Mouse (Mus musculus): Measurements from ENCODE around the gene Tead4. TPM values are rescaled to one million over a fixed set of nuclear protein-coding genes. Genes with fewer than 3 reads are reported as not detected.

The Tead4 gene
- 1.4 TPM in 2 replicates for polyA plus RNA-seq (2014; fragmentation: Nextera tagmentation; extraction: Ambion mirVana)

- peak; percentile 86 for ATAC-seq (ENCODE audit: insufficient number of reproducible peaks, insufficient read depth, low FRiP score, low read depth)
- Histone ChIP-seq H3K4me1 (ENCODE audit: control insufficient read depth, insufficient read depth, low read length) (peaks cover 12% of the 10 kb centered on the region; the same call in 1 of the 2 replicates), H3K9me3 (ENCODE audit: control insufficient read depth, low read depth, low read length) (no peaks in the 10 kb centered on the region), H3K36me3 (ENCODE audit: control insufficient read depth, insufficient read depth, low read length) (no peaks in the 10 kb centered on the region), H3K9ac (replicated peaks; ENCODE audit: low read depth, low read length) (peak within 1 kb of the TSS; percentile 42), H3K4me3 (ENCODE audit: low read depth, low read length) (peak within 1 kb of the TSS; percentile 63), H3K27me3 (ENCODE audit: control insufficient read depth, insufficient read depth, low read length) (no peaks in the 10 kb centered on the region), H3K27ac (ENCODE audit: low read length) (peak within 1 kb of the TSS; percentile 10; the same call in 1 of the 2 replicates), H3K4me2 (replicated peaks; ENCODE audit: low read depth, low read length) (peak within 1 kb of the TSS; percentile 100)
- WGBS = under 1% methylated on average over 79 of the region's 81 CpGs
These were observed at the start of gene Tead4 for GRCm38 (mm10) chr6:128300134-128301001. Tead4 (minus strand) TSS chr6:128300823.

- Histone ChIP-seq H3K27me3 (ENCODE audit: control insufficient read depth, insufficient read depth, low read length) (no peaks in the 10 kb centered on the region), H3K4me3 (ENCODE audit: low read depth, low read length) (no peak overlapping the region), H3K4me1 (ENCODE audit: control insufficient read depth, insufficient read depth, low read length) (peaks cover 4% of the 10 kb centered on the region; the same call in 1 of the 2 replicates), H3K27ac (ENCODE audit: low read length) (no peak overlapping the region), H3K9ac (replicated peaks; ENCODE audit: low read depth, low read length) (no peak overlapping the region), H3K4me2 (replicated peaks; ENCODE audit: low read depth, low read length) (no peak overlapping the region), H3K36me3 (ENCODE audit: control insufficient read depth, insufficient read depth, low read length) (no peaks in the 10 kb centered on the region; the same call in 1 of the 2 replicates), H3K9me3 (ENCODE audit: control insufficient read depth, low read depth, low read length) (no peaks in the 10 kb centered on the region)
- ATAC-seq (ENCODE audit: insufficient number of reproducible peaks, insufficient read depth, low FRiP score, low read depth) = no peak
- 58% methylated on average over 7 of the region's 7 CpGs for WGBS
These were observed 49.1 kb upstream of the Tead4 start for GRCm38 (mm10) chr6:128349711-128350110.

- WGBS = 82% methylated on average over 6 of the region's 6 CpGs
- ATAC-seq (ENCODE audit: insufficient number of reproducible peaks, insufficient read depth, low FRiP score, low read depth) = no peak
- Histone ChIP-seq H3K4me3 (ENCODE audit: low read depth, low read length) (no peak overlapping the region), H3K36me3 (ENCODE audit: control insufficient read depth, insufficient read depth, low read length) (no peaks in the 10 kb centered on the region; the same call in 1 of the 2 replicates), H3K4me2 (replicated peaks; ENCODE audit: low read depth, low read length) (no peak overlapping the region), H3K27ac (ENCODE audit: low read length) (no peak overlapping the region), H3K9me3 (ENCODE audit: control insufficient read depth, low read depth, low read length) (no peaks in the 10 kb centered on the region), H3K4me1 (ENCODE audit: control insufficient read depth, insufficient read depth, low read length) (no peaks in the 10 kb centered on the region), H3K9ac (replicated peaks; ENCODE audit: low read depth, low read length) (no peak overlapping the region), H3K27me3 (ENCODE audit: control insufficient read depth, insufficient read depth, low read length) (no peaks in the 10 kb centered on the region)
These were observed 46.2 kb upstream of the Tead4 start for GRCm38 (mm10) chr6:128346782-128347181.

GRCm38 (mm10) chr6:128345623-128346022 is 45.0 kb upstream of the Tead4 start:
- H3K9me3 ChIP-seq (ENCODE audit: control insufficient read depth, low read depth, low read length) = no peaks in the 10 kb centered on the region
- WGBS = 83% methylated on average over 10 of the region's 10 CpGs
- no peak overlapping the region for H3K27ac ChIP-seq (ENCODE audit: low read length)
- ATAC-seq (ENCODE audit: insufficient number of reproducible peaks, insufficient read depth, low FRiP score, low read depth) = no peak
- no peak overlapping the region for H3K4me3 ChIP-seq (ENCODE audit: low read depth, low read length)
- no peak overlapping the region for H3K4me2 ChIP-seq (replicated peaks; ENCODE audit: low read depth, low read length)
- H3K36me3 ChIP-seq (ENCODE audit: control insufficient read depth, insufficient read depth, low read length) = no peaks in the 10 kb centered on the region; the same call in 1 of the 2 replicates
- no peak overlapping the region for H3K9ac ChIP-seq (replicated peaks; ENCODE audit: low read depth, low read length)
- H3K27me3 ChIP-seq (ENCODE audit: control insufficient read depth, insufficient read depth, low read length) = no peaks in the 10 kb centered on the region
- no peaks in the 10 kb centered on the region for H3K4me1 ChIP-seq (ENCODE audit: control insufficient read depth, insufficient read depth, low read length)

GRCm38 (mm10) chr6:128341956-128342723 is 41.5 kb upstream of the Tead4 start:
- H3K4me1 ChIP-seq (ENCODE audit: control insufficient read depth, insufficient read depth, low read length) = peaks cover 14% of the 10 kb centered on the region
- H3K4me3 ChIP-seq (ENCODE audit: low read depth, low read length) = no peak overlapping the region
- no peaks in the 10 kb centered on the region for H3K36me3 ChIP-seq (ENCODE audit: control insufficient read depth, insufficient read depth, low read length)
- H3K9me3 ChIP-seq (ENCODE audit: control insufficient read depth, low read depth, low read length) = no peaks in the 10 kb centered on the region
- no peak for ATAC-seq (ENCODE audit: insufficient number of reproducible peaks, insufficient read depth, low FRiP score, low read depth)
- 86% methylated on average over 11 of the region's 11 CpGs for WGBS
- H3K4me2 ChIP-seq (replicated peaks; ENCODE audit: low read depth, low read length) = no peak overlapping the region
- no peak overlapping the region for H3K27ac ChIP-seq (ENCODE audit: low read length)
- no peak overlapping the region for H3K9ac ChIP-seq (replicated peaks; ENCODE audit: low read depth, low read length)
- no peaks in the 10 kb centered on the region for H3K27me3 ChIP-seq (ENCODE audit: control insufficient read depth, insufficient read depth, low read length)

GRCm38 (mm10) chr6:128338876-128339275 is 38.3 kb upstream of the Tead4 start:
- H3K9me3 ChIP-seq (ENCODE audit: control insufficient read depth, low read depth, low read length) = no peaks in the 10 kb centered on the region
- H3K4me3 ChIP-seq (ENCODE audit: low read depth, low read length) = no peak overlapping the region
- WGBS = 31% methylated on average over 5 of the region's 5 CpGs
- H3K36me3 ChIP-seq (ENCODE audit: control insufficient read depth, insufficient read depth, low read length) = no peaks in the 10 kb centered on the region; the same call in 1 of the 2 replicates
- 0 out of 2 replicates have a peak overlapping the region, but pooled peaks have one; percentile 21 for H3K27ac ChIP-seq (ENCODE audit: low read length)
- H3K9ac ChIP-seq (replicated peaks; ENCODE audit: low read depth, low read length) = no peak overlapping the region
- H3K4me1 ChIP-seq (ENCODE audit: control insufficient read depth, insufficient read depth, low read length) = peaks cover 16% of the 10 kb centered on the region
- H3K4me2 ChIP-seq (replicated peaks; ENCODE audit: low read depth, low read length) = no peak overlapping the region
- no peak for ATAC-seq (ENCODE audit: insufficient number of reproducible peaks, insufficient read depth, low FRiP score, low read depth)
- H3K27me3 ChIP-seq (ENCODE audit: control insufficient read depth, insufficient read depth, low read length) = no peaks in the 10 kb centered on the region

- 66% methylated on average over 7 of the region's 7 CpGs for WGBS
- Histone ChIP-seq H3K27ac (ENCODE audit: low read length) (no peak overlapping the region), H3K4me2 (replicated peaks; ENCODE audit: low read depth, low read length) (no peak overlapping the region), H3K9ac (replicated peaks; ENCODE audit: low read depth, low read length) (no peak overlapping the region), H3K4me1 (ENCODE audit: control insufficient read depth, insufficient read depth, low read length) (peaks cover 16% of the 10 kb centered on the region), H3K36me3 (ENCODE audit: control insufficient read depth, insufficient read depth, low read length) (no peaks in the 10 kb centered on the region; the same call in none of the 2 replicates), H3K27me3 (ENCODE audit: control insufficient read depth, insufficient read depth, low read length) (no peaks in the 10 kb centered on the region), H3K9me3 (ENCODE audit: control insufficient read depth, low read depth, low read length) (no peaks in the 10 kb centered on the region), H3K4me3 (ENCODE audit: low read depth, low read length) (no peak overlapping the region)
- no peak for ATAC-seq (ENCODE audit: insufficient number of reproducible peaks, insufficient read depth, low FRiP score, low read depth)
These were observed 36.8 kb upstream of the Tead4 start for GRCm38 (mm10) chr6:128337467-128337866.

GRCm38 (mm10) chr6:128334397-128335124 is 33.9 kb upstream of the Tead4 start:
- H3K36me3 ChIP-seq (ENCODE audit: control insufficient read depth, insufficient read depth, low read length) = peaks cover 6% of the 10 kb centered on the region
- no peak overlapping the region for H3K4me2 ChIP-seq (replicated peaks; ENCODE audit: low read depth, low read length)
- H3K4me1 ChIP-seq (ENCODE audit: control insufficient read depth, insufficient read depth, low read length) = peaks cover 12% of the 10 kb centered on the region
- peak; percentile 62; the same call in 1 of the 2 replicates for ATAC-seq (ENCODE audit: insufficient number of reproducible peaks, insufficient read depth, low FRiP score, low read depth)
- 22% methylated on average over 12 of the region's 12 CpGs for WGBS
- H3K4me3 ChIP-seq (ENCODE audit: low read depth, low read length) = no peak overlapping the region
- H3K27ac ChIP-seq (ENCODE audit: low read length) = no peak overlapping the region
- peaks cover 1% of the 10 kb centered on the region; the same call in 1 of the 2 replicates for H3K9me3 ChIP-seq (ENCODE audit: control insufficient read depth, low read depth, low read length)
- no peaks in the 10 kb centered on the region for H3K27me3 ChIP-seq (ENCODE audit: control insufficient read depth, insufficient read depth, low read length)
- H3K9ac ChIP-seq (replicated peaks; ENCODE audit: low read depth, low read length) = no peak overlapping the region

Data from stomach, embryonic 14.5 days (tissue).